Mouse (Mus musculus) inflammation-experienced regulatory T-cells (primary cell): ENCODE measurements around the gene Fgfbp3. TPM values are rescaled to one million over a fixed set of nuclear protein-coding genes. Genes with fewer than 3 reads are reported as not detected.

Source experiments
- polyA plus RNA-seq, 2 experiments: library from polyadenylated mRNA; unstranded; fragments of 100-300 nt; shearing (Covaris generic); gene quantifications; one replicate each; pipeline ENCODE4 v1.2.1; 2017

The Fgfbp3 gene
- 1 to 10 TPM in 1 of 2 experiments, under 1 TPM in 1; 0.55 to 4.0 TPM for polyA plus RNA-seq

GRCm38 (mm10) chr19:36919466-36919865 lies at the start of gene Fgfbp3:
Fgfbp3 (minus strand) TSS chr19:36919615.

GRCm38 (mm10) chr19:36925671-36926552 lies 6.5 kb upstream of the Fgfbp3 start, which contains the start of gene Btaf1:
Btaf1 (plus strand) TSS chr19:36926079.

Other genes with a start within 250 kb of the Fgfbp3 start
- under 1 TPM; 0.40 to 0.68 TPM for gene Ppp1r3c, start 183.0 kb downstream of the Fgfbp3 start, polyA plus RNA-seq
- 100 to 1,000 TPM; 140 to 172 TPM for gene Tnks2, start 85.4 kb downstream of the Fgfbp3 start, polyA plus RNA-seq
- 10 to 100 TPM; 24.5 to 27.1 TPM for gene Btaf1, start 6.5 kb upstream of the Fgfbp3 start, polyA plus RNA-seq